Mouse (Mus musculus): ENCODE measurements around the gene Xpc.

The Xpc gene

DNA sequence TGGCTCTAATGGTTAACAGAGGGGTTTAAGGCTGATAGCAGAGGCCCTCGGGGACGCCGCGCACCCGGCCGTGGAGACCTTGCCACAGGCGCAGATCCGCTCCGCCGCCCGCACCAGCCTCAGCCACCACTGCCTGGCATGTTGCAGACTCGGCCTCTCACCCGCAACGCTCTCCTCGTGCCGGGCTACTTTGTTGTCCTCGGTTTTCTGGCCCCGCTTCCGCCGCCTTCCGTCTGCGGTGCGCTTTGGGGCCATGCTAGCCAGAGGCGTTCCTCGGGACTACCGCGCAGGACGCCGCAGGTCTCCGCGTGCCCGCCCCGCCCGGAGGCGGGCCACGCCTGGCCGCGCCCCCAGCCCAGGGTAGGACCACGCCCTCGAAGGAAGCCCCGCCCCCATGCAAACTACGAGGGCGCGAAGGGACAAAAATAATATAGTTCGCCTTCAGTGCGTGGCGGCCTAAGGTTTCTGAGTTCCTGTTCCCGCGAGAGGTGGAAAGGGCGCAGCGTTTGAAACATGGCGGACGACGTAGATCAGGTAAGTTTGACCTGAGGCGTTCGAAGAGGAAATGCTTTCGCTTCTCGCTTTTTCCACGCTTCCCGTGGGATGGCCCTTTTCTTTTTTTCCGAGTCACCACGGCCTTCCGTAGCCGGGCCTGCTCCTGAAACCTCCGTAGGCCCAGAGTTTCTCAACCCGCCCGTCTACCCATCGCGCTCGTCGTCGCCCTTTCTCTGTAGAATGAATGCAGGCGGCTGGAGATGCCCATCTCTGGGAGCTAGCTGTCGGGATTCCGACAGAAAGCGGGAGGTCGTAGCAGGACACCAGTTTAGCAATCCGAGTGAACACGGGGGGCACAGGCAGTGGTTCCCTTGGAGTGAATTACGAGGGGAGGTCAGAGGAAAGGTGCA lies at the start of gene Xpc, which contains the start of gene Lsm3:
TSS of gene Xpc (minus strand) at position 344 of the 905 bp plus-strand sequence.
TSS of gene Lsm3 (plus strand) at position 384 of the 905 bp plus-strand sequence.
- DNase-seq (ENCODE audit: low spot score), result peak; percentile 98

DNA sequence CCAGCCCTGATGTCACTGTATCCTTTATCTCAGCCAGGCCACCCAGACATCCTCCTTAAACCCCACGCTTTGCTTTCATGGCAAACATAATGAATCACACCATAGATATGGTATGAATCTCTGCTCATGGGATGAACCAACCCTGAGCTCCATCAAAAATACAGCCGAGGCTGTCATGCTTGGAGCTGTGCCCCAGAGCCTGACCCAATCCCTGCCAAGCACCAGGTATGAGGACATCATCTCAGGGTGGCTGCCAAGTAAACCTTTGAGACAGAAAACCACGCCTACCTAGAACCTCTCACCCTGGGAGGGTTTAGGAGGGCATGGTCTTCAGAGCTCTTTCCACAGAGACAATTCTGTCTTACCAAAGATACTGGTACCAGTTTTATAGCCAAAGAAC lies 47.3 kb upstream of the Xpc start:
- DNase-seq (ENCODE audit: low spot score), result no peak

DNA sequence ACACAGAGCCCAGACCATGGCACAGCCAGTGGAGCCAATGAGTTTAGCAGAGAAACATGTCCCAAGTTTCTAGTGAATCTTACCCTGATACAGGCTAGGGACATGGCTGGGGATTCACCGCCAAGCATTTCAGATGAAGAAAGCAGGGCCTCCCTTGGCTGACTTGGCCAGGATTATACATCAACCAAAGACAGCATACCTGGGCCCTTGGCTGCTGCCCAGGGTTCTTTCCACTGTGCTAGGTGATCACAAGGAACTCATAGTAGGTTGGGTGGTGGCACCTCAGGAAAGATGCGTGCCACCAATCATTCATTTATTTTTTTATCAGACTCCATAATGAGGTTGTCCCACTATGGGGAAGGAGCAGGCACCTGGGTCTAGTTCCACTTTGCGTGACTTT lies 44.5 kb upstream of the Xpc start:
- no peak for DNase-seq (ENCODE audit: low spot score)

DNA sequence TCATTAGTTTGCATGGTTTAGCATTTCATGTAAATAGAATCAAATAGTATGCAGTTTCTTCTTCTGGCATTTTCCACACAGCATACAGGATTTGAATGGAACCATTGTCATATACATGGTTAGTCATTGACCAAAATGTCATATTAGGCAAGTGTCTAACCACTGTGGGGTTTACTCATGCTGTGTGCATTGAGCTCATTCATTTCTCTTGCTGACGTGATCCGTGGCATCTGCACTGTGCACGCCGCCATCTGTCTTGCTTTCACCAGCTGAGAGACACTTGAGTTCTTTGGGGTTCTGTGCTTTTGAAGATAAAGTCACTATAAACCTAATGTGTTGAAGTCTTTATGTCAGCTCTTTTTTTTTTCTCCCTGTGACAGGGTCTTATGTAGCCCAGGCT lies 43.7 kb upstream of the Xpc start:
- no peak for DNase-seq (ENCODE audit: low spot score)

DNA sequence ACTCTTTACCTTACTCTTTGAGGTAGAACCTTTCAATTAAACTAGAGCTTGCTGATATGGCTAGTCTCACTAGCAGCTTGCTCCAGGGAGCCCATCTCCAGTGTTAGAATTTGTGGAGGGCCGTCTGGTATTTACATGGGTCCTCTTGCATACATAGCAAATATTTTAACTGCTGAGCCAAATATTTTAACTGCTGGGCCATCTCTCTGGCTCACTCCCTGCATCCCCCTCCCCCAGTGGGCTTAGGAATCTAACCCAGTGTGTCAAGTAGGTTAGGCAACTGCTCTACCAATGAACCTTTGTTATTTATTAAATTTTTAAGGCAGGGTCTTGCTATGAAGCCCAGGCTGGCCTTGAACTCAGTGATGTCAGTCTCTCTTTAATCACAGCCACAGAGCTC lies 42.9 kb upstream of the Xpc start:
- no peak for DNase-seq (ENCODE audit: low spot score)

DNA sequence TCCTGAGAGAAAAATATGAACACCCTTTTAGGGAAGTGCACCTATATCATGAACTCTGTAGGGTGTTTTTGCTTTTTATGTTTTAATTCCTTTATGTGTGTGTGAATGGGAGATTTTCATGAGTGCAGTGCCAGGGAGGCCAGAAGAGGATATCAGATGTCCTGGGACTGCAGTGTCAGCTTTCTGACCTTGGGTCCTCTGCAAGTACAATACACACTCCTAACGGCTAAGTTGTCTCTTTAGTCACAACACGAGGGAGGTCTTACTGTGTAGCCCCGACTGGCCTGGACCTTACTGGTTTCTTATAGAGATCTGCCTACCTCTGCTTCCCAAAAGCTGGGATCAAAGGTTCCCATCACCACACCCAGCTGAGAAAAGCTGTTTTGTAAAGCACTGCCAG lies 37.0 kb upstream of the Xpc start:
- no peak for DNase-seq (ENCODE audit: low spot score)

DNA sequence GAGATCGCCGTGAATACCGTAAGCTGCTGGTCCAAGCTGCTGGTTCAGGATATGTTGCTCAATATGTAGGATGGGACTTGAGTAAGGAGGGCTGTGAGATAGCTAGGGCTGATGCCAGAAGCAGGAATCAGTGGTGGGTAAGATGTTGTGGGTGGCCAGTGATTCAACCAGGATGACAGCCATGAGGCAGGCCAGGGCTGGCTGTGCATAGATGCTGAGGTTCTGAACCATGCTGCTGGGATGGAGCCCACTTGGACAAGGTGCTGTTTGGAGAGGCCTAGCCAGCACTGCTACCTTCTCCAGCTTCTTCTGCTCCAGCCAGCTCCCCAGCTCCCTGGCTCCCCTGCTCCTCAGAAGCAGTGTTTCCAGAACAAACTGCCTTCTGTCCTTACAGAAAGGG lies 36.0 kb upstream of the Xpc start:
- no peak for DNase-seq (ENCODE audit: low spot score)

DNA sequence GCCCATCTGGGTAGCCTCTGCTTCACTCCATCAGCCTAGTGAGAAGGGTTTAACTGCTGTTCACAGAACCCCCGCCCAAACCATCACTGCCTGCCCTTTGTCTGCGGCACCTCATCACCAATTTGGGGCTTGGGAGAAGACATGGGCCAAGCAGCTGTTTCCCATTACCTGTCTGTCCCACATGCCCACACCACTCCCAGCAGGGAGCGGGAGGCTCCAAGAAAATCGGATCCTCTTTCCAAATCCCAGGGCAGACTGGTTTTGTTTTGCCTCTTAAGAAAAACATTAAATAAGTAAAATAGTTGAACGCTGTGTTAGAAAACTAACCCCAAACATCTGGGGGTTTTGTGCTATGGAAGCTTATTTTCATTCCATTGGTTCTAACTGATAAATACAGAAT lies 33.9 kb upstream of the Xpc start:
- no peak for DNase-seq (ENCODE audit: low spot score)

DNA sequence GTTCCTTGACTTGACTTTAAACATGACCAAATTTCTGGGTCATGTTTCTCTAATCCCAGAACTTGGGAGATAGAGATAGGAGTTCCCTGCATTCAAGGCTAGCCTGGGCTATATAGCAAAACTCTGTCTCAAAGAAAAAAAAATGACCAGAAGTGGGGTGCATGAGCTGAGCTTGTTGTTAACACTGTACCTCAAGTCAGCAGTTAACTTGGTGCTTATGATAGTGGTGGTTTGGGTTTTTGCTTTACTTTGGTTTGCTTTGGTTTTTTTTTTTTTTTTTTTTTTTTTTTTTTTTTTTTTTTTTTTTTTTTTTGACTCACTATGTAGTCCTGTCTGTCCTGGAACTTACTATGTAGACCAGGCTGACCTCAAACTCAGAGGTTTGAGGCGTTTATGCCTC lies 31.6 kb upstream of the Xpc start:
- no peak for DNase-seq (ENCODE audit: low spot score)

DNA sequence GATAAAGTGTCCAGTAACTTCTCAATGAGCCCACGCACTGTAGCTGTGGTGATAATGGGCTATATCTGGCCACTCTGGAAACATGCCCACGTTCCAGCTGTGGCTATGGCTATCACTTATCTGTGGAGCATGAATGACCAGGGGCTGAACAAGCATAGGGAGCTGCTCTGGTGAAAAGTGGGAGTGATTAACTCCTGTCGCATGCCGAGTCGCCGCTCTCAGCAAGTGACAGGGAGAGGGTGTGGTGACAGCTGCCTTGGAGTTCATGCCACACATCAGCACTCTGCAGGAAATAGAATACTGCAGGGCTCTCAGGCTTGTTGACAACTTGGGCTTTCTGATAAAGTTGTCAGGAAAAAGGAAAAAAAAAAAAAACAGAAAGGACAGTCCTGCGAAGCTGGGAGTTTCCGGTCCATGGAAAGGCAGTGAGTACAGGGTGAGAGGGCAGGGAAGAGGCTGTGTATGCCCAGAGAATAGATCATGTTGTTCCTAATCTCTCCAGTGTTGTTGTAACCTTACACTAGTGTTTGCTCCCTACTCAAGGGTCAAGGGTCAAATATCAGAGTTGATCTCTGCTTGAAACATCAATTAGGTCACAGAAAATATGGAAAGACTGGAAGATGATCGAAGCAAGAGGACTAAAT lies 30.7 kb upstream of the Xpc start:
- no peak for DNase-seq (ENCODE audit: low spot score)

DNA sequence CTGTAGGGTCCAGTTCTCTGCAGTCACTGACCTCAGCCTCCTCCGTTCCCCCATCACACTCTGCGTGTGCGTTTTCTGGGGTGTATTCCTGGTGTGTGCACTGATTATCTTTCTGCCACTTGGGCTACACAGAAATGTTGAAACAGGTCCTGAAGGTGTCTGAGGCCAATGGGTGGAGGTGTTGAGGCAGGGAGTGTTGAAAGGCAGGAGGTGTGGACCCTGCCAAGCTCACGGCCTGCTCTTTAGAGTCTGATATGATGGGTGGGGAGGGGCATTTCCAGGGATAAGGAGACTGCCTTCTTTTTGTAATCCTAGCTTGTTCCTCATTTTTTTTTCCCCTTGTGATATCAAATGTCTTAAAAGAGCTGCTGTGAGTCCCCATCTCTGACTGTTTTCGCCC lies 27.4 kb upstream of the Xpc start:
- no peak for DNase-seq (ENCODE audit: low spot score)

DNA sequence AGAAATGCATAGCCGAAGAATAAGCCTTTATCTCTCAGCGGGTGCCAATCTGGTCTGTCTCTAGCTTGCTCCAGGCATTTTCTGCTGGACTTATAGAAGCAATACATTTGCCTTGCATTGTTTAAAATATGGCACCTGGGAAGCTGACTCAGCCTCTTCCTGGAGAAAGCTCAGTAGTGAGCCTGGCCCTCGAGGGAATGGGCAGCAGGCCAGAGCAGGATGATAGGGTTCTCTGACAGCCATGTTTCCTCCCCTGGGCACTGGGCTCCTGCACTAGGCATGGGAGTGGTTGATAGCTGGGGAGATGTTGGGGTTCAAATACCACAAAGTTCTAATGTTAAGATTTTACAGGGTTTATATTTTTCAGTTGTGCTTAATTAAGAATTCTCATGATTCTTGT lies 25.6 kb upstream of the Xpc start:
- DNase-seq (ENCODE audit: low spot score), result no peak

DNA sequence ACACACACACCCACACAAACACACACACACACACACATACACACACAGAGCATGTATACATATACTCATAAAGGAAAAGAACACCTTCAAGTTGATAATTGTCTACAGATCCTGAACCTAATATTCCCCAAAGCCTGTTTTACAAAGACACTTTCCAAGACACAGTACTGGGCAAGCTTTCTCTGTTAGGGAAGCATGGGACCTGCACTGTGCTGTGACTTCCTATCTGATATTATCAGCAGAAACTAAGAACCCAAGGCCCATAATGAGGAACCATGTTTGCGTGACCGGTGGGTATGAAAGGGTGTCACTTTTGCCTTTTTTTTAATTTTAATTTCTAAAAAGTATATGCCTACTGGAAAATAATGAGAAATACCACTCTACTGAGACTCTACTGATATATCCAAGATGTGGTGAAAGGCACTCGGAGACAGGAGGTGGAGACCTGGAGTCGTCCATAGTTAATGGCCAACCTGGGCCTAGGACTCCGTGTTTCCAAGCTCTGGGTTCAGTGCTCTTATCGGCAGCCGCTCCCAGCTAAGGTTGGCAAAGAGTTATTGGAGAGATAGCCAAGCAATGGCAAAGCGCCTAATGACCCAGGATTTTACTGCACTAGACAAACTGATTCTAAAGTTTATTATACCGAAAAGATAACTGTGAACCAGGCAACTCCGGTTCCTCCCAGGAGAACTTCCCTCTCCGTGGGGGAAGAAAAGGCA lies 20.5 kb upstream of the Xpc start:
- DNase-seq (ENCODE audit: low spot score), result no peak

DNA sequence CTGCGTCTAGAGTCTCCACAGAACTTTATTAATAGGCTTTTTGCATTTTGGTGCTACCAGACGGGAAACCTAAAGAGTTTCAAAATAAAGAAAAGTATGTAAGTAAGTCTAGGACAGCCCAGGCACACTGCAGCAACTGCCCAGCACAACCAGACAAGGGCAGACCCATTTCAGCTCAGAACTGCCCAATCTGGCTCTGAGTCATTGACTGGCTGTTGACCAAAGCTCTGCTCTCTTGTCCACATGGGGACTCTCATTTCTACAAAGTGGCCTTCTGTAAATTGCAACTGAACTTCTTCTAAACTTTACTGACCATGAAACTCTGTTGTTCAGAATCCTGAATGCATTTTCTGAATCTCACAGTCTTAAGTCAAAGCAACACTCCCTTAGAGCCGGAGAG lies 19.5 kb upstream of the Xpc start:
- DNase-seq (ENCODE audit: low spot score), result no peak

DNA sequence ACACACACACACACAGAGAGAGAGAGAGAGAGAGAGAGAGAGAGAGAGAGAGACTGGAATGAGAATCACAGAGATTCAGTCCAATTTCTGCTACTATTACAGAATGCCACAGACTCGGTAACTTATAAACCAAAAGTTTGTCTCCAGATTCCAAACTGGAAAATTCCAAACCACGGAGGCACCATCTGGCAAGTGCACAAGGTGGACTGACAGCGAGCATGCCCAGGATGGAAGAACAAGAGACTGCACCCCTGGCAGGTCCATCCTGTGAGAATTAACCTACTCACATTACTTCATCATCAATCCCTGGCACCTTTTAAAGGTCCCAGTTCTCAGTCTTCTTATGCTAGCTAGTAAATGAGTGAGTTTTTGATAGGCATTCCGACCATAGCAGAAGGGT lies 18.6 kb upstream of the Xpc start:
- no peak for DNase-seq (ENCODE audit: low spot score)

DNA sequence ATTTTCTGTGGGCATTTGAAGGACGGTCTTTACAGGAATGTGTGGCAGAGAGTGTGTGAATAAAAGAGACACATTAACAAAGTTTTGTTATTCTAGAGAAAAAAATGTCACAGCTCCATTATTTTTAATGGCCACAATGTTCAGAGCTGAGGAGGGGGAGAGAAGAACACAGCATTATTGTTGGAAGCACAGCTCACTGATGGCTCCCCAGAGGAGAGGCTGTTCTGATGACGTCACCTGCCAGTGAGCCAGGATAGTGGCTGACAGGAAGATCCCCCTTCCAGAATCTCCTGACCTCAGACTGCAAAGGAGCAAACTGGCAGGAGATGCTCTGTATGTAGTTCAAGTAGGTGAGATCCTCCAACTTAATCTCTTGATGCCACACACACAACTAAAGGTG lies 18.1 kb upstream of the Xpc start:
- DNase-seq (ENCODE audit: low spot score), result peak; percentile 39

DNA sequence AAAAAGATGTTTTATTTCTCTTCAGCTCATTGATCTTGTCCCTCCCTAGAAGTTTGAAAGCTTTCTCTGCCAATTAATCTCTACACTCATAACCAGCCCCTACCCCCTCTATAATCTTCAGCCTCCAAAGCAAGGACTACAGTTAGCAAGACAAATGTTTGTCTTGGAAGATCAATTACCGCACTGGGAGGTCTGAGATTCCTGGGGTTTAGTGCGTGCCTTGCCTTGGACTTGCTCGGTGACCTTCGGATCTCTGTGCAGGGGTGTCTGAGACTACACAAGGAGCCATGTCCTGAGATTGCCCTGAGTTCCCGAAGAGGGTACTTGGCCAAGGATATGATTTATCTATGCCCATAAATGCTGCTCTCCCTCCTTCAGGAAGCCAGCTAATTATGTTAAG lies 17.7 kb upstream of the Xpc start:
- no peak for DNase-seq (ENCODE audit: low spot score)

DNA sequence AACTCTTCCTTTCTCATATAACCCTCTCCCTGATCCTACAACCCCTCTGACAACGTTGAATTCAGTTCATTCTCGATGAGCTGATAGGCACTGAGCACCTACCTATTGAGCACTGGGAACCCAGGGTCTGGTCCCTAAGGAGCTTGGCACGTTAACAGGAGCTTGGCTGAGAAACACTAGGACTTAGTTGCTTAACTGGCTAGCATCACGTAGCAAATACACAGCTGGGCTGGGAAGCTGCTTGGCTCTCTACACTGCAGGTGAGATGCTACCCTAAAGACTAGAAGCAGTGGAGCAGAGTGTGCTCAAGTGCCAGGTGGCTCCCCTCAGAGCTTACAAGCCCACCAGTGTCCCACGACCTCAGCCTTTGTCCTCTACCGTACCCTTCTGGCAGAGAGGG lies 17.0 kb upstream of the Xpc start:
- no peak for DNase-seq (ENCODE audit: low spot score)

DNA sequence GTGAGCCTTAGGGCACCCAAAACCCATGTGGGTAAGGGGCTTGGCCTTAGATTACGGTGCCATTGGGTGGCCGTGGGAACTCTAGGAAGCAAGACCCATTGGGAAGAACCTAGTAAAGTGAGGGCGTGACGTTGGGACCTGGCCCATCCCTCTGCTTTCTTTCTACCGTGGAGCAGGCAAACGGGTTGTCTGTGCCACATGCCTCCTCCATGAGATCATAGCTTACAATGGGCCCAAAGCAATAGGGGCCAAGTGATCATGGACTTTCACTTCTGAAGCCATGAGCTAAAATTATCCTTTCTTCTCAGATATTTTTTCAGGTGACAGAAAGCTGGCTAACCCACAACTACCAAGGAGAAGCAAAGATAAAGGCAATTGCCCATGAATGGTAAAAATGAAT lies 15.6 kb upstream of the Xpc start:
- DNase-seq (ENCODE audit: low spot score), result no peak

DNA sequence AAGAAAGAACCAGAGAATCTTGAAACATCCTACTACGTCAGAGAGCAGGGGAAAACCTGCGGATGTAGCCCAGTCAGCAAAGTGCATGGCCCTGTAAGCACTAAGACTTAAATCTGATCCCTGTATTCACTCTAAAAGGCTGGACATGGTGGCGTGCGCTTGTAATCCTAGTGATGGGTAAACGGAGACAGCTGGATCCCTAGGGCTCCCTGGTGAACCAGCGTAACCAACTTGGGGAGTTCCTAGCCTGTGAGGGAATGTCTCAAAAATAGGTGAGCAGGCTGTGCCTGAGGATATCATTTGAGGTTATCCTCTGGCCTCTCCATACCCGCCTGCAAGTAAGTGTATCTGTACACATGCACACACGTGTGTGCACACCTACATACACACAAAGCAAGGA lies 15.0 kb upstream of the Xpc start:
- DNase-seq (ENCODE audit: low spot score), result no peak

DNA sequence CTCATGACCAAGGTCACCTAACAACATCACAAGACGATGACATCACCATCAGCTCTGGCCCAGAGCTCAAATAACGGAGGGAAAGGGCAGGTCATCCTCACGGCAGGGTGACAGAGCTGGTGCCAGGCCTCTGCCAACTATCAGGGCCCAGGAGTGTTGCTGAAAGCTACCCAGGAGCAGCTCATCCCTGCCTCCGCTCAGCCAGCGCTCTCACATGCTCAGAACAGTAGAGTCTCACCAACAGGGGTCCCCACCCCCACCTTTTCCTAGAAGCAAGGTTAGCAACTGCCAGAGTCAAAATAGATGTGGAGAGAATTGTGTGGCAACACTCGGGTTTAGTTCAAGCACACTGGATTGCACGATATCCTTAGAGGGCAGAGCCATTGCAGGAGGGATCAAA lies 12.6 kb upstream of the Xpc start:
- peak; percentile 30 for DNase-seq (ENCODE audit: low spot score)

DNA sequence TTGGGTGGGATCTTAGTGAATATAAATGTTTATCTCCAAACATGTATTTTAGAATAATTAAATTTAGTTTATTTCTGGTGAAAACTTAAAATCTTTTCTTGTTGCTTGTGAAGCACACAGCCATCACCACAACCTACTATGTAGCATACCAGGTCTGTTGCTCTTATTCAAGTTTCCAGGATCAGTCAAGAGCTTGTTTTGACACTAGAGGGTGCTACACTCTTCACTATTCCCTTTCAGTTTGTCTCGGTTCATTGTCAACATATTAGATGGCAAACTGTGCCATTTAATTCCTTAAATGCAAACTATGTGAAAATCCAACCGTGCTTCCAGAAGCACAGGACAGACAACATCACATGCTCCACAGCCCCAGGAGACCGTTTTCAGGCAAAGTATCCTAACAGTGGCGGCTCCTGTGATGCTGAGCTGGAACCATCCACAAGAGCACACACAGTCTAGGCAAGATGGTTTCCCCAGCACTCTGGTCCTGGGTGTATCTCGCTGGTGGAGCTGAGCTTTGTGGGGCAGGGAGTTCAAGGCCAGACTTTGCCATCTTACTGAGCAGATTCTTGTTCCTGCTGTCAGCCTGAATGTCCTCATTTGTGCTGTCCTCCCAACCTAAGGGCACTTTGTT lies 11.7 kb upstream of the Xpc start:
- peak; percentile 72 for DNase-seq (ENCODE audit: low spot score)

DNA sequence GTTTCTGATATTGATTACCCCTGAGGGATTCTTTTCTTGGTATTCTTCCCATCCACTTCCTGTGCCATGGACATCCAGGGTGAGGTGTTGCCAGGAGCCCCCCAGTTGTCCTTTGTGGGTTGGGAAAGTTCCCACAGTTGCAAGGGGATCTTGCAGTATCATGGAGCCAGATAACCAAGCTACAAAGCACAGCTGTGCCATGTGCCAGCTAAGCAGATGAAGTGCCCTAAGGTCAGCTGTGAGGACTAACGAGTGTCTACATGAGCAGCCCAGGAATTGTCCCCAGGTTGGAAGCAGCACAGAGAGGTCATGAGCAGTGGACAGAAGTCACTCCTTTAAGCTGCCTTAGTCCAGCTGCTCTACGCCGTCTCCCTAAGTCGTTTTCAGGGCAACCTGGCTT lies 9.9 kb upstream of the Xpc start:
- DNase-seq (ENCODE audit: low spot score), result no peak

All from MN1 (cell line).